Mouse (Mus musculus) liver, embryonic 15.5 days (tissue): Measurements from ENCODE around the gene Ppp2r3d. TPM values are rescaled to one million over a fixed set of nuclear protein-coding genes. Genes with fewer than 3 reads are reported as not detected.

Source experiments
- ATAC-seq: fragments of 200-750 bp; cut with Nextera tagmentation; 2 replicates; pipeline ENCODE4 v1.8.0; 2017; ENCODE audit warnings: moderate number of reproducible peaks, mild to moderate bottlenecking, moderate library complexity; ENCODE audit not compliant: insufficient read depth
- H3K27ac ChIP-seq: fragments of 300-500 bp; sonication (generic); replicated peaks from 2 replicates; pipeline ENCODE4 v1.5.1; 2015; ENCODE audit warnings: mild to moderate bottlenecking, inconsistent platforms
- H3K27me3 ChIP-seq: fragments of 300-500 bp; sonication (generic); 2 replicates; pipeline ENCODE4 v1.6.1; 2015; ENCODE audit warnings: mild to moderate bottlenecking, inconsistent platforms
- H3K36me3 ChIP-seq: fragments of 300-500 bp; sonication (generic); replicated peaks from 2 replicates; pipeline ENCODE4 v1.6.1; 2015; ENCODE audit warnings: moderate library complexity, mild to moderate bottlenecking, inconsistent platforms
- H3K4me1 ChIP-seq: fragments of 300-500 bp; sonication (generic); replicated peaks from 2 replicates; pipeline ENCODE4 v1.6.1; 2015; ENCODE audit warnings: inconsistent platforms
- H3K4me2 ChIP-seq: fragments of 300-500 bp; sonication (generic); 2 replicates; pipeline ENCODE4 v1.6.1; 2015; ENCODE audit warnings: moderate library complexity, mild to moderate bottlenecking, inconsistent platforms
- H3K4me3 ChIP-seq: fragments of 300-500 bp; sonication (generic); replicated peaks from 2 replicates; pipeline ENCODE4 v1.5.1; 2015; ENCODE audit warnings: mild to moderate bottlenecking, inconsistent platforms
- H3K9ac ChIP-seq: fragments of 300-500 bp; sonication (generic); 2 replicates; pipeline ENCODE4 v1.6.1; 2015; ENCODE audit warnings: moderate library complexity, mild to moderate bottlenecking, inconsistent platforms
- H3K9me3 ChIP-seq: fragments of 300-500 bp; sonication (generic); replicated peaks from 2 replicates; pipeline ENCODE4 v1.6.1; 2016; ENCODE audit warnings: inconsistent platforms
- WGBS: fragments of 180-500 bp; shearing (Covaris S2); methylation state at CpG from one replicate; pipeline ENCODE4 v1.1.7; 2015; ENCODE audit warnings: mixed read lengths; ENCODE audit not compliant: insufficient replicate concordance; 5-methylcytosine and 5-hydroxymethylcytosine counted together
- polyA plus RNA-seq: library from polyadenylated mRNA; unstranded; fragments of >200 nt; fragmentation: Nextera tagmentation; extraction: Ambion mirVana; gene quantifications from 2 replicates; pipeline ENCODE4 v1.2.1, GENCODE M21; 2015

The Ppp2r3d gene
- polyA plus RNA-seq, 1 experiment from 2014 or later, result 29.2 TPM

DNA sequence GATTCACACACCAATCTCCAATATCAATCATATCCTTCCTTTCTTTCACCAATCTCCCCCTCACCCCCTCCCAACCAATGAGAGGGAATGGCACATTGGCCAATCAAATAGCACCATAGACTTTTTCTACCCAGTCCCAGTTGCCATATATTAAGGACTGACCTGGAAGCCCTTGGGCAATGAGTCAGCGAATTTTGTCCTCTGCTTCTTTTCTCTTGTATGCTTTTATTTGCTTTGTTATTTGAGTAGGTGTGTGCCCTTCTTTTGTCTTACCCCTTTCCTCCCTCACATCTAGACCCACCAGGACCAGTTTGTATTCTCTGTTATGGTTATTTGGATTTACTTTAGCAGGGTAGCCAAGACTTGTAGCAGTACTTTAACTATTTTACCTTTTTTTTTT lies 68.1 kb downstream of the Ppp2r3d start:
- WGBS, result 33% methylated on average over 1 of the region's 1 CpGs
- no peak overlapping the region for H3K4me3 ChIP-seq
- no peak for ATAC-seq
- no peaks in the 10 kb centered on the region for H3K4me1 ChIP-seq
- H3K4me2 ChIP-seq, result no peak overlapping the region
- H3K27me3 ChIP-seq, result no peaks in the 10 kb centered on the region
- no peaks in the 10 kb centered on the region for H3K36me3 ChIP-seq
- no peak overlapping the region for H3K9ac ChIP-seq
- no peaks in the 10 kb centered on the region for H3K9me3 ChIP-seq
- H3K27ac ChIP-seq, result no peak overlapping the region

Other genes with a start within 250 kb of the Ppp2r3d start
- gene 2010315B03Rik, start 164.2 kb downstream of the Ppp2r3d start, polyA plus RNA-seq, result 3.8 TPM in 2 replicates
- not detected in 2 replicates for gene Gm21836, start 16.9 kb upstream of the Ppp2r3d start, polyA plus RNA-seq